Mouse (Mus musculus) stomach, postnatal 0 days (tissue): Measurements from ENCODE around the gene Rabl3.

Experiments used
- CTCF ChIP-seq: IDR thresholded peaks from 2 replicates; pipeline ENCODE4 v1.5.1; 2016; ENCODE audit warnings: antibody characterized with exemption, low read depth, mild to moderate bottlenecking, moderate library complexity
- EP300 ChIP-seq: optimal IDR thresholded peaks from 2 replicates; pipeline ENCODE3; 2016; ENCODE audit warnings: antibody characterized with exemption

DNA sequence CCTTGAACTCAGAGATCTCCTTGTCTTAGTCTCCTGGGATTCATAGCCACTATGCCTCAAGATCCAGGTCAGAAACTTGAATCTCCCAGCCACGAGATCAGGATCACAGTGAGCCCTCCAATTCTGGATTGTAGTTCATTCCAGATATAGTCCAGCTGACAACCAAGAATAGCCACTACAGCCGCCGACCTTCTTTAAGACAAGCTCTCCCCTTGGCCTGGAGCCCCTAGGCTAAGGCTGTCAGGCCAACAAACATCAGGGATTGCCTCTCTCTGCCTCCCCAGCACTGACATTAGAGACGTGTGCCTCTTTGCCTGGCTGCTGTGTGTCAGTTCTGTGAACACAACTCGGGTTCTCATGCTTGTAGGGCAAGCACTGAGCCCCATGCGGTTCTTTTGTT lies 1.1 kb downstream of the Rabl3 start:
- no peak for TF ChIP-seq CTCF
- TF ChIP-seq EP300, result no peak
